Comparison of ENCODE assay signal across 26 mouse cellular contexts in the genomic region with DNA sequence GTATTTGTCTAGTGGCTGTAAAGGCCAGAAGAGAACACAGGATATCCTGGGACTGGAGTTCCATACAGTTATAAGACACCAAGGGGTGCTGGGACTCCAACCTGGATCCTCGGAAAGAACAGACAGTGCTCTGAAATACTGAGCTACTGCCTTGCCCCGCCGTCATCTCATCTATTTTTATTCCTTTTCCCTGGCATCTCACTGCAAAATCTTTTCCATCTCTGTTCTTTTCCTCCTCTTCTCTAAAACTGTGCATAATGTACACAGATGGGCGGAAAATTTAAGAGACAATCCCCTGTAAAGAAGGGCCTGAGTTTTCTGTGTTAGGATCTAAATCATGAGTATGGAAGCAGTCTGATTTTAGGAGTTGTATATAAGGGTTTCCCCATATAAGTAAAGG.
"Had no signal": no experiment of that assay in that cellular context is flagged by ENCODE, and none has a peak within 500 bp of the region (broad histone marks: within the 10 kb centered on the region; RNA-seq: fewer than 3 reads in every experiment).

No protein-coding gene starts in this region.

- H3K27ac ChIP-seq: gastrocnemius, adult 2 months; heart, adult 2 months; hindbrain, embryonic 10.5 days; hindbrain, embryonic 12.5 days; hindbrain, embryonic 14.5 days; intestine, embryonic 15.5 days; limb, embryonic 10.5 days; limb, embryonic 12.5 days; liver, embryonic 13.5 days; liver, embryonic 15.5 days had no signal

- DNase-seq: gastrocnemius, adult 2 months; gastrocnemius, postnatal 10 days; gastrocnemius, postnatal 25 days; heart, adult 2 months; heart, postnatal 10 days; heart, postnatal 4 days; kidney, adult 18-20 months; kidney, adult 8-10 months; kidney, postnatal 10 days; kidney, postnatal 25 days; kidney, postnatal 4 days; layer of hippocampus, adult 9-11 months; liver; liver, embryonic 13.5 days; liver, postnatal 0 days had no signal

- ATAC-seq: hindbrain, embryonic 16.5 days; inflammation-experienced regulatory T-cells, adult 6 months; intestine, embryonic 15.5 days; intestine, postnatal 0 days; liver, postnatal 0 days had no signal

- H3K4me3 ChIP-seq: gastrocnemius, adult 2 months; heart, adult 2 months; heart, embryonic 12.5 days; hindbrain, embryonic 10.5 days; hindbrain, embryonic 12.5 days; intestine, embryonic 15.5 days; limb, embryonic 10.5 days; limb, embryonic 12.5 days; liver, embryonic 13.5 days; liver, embryonic 15.5 days had no signal
